Mouse (Mus musculus) cerebellum, adult 11 months (tissue): Measurements from ENCODE around the gene Mmp8.

ENCODE experiments used
- DNase-seq: peaks from one replicate; pipeline ENCODE4 v3.0.0; 2022

Mmp8 gene

GRCm38 (mm10) chr9:7558221-7559017, at the start of gene Mmp8:
TSS of gene Mmp8 (plus strand) at chr9:7558456.
- DNase-seq, result no peak

GRCm38 (mm10) chr9:7509619-7510233, 48.5 kb upstream of the Mmp8 start:
- DNase-seq, result no peak

DNA sequence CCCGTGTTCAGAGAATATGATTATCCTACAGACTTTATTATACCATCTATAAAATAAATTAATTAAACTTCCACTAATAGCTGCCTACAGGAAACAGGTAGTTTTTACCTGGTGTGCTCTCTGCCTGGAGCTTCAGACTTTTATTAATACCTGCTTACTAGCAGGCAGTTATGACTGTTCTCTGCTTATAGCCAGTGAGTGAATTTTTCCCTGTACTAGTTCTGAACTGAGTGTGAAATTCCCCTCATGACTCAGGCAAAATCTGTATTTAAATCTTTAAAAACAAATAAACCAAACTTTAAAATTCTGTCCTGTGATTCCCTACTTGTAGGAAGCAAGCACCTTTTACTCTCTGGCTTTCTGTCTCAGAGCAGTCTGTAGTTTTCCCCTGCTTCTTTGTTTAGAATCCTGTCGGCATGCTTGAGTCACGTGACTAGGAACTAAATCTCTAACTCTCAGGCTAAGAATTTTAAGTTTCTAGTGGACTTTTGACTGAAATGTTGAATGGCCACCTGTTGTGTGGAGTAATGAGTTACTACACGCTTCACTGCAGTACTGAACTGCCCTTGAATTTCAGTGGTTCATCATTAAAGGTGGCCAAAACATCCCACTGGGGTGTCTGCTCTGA, 40.2 kb upstream of the Mmp8 start:
- DNase-seq, result no peak

DNA sequence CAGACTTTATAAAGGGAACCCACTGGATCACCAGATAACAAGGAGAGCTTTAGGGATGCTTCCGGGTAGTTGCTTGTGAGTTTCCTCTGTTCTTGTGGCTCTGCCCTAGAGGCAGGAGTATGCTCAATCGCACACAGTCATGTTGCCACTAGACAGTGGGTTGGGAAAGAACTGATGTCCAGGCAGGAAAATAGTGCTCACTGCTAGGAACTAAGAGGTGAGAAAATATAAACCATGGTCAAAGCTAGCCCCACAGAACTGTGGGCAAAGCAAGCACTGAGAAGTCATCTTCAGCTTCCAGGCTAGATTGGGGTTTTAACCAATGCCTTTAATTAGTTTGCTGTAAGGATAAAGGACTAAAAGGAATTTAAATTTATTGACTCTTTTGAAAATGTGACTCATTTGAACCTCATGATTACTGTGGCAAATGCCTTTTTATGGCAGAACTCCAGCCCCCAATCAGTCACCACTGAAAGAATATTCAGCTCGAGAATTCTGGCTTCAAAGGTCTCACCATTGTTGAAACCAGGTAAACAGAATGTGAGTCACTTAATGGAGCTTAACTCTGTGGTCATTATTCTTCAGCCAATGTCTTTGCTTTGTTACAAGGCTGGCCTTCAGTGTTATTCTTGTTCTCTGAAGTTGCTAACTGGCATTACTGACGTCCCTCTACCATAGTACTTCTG, 31.9 kb upstream of the Mmp8 start:
- DNase-seq, result no peak

GRCm38 (mm10) chr9:7542763-7543162, 15.5 kb upstream of the Mmp8 start:
- no peak for DNase-seq

GRCm38 (mm10) chr9:7544923-7545457, 13.3 kb upstream of the Mmp8 start:
- no peak for DNase-seq

- no peak for DNase-seq
Measured at GRCm38 (mm10) chr9:7545471-7545870, 12.8 kb upstream of the Mmp8 start.

- no peak for DNase-seq
Measured at GRCm38 (mm10) chr9:7545920-7546319, 12.3 kb upstream of the Mmp8 start.

DNA sequence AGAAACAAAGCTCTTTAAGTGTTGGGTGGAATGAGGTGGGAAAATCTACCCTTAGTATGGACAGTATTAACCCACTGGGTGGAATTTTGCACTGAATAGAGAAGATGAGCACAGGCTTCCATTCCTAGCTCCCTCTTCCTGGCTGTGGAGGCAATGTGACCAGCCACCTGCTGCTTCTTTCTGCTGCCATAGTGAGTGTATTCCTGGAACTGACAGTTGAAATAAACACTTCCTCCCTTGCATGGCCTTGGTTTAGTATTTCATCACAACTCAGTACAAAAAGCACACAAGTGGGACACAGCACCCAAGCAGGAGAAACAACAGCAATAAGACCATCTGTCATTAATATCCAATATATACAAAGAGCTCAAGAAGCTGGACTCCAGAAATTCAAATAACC, 6.3 kb upstream of the Mmp8 start:
- DNase-seq, result no peak

DNA sequence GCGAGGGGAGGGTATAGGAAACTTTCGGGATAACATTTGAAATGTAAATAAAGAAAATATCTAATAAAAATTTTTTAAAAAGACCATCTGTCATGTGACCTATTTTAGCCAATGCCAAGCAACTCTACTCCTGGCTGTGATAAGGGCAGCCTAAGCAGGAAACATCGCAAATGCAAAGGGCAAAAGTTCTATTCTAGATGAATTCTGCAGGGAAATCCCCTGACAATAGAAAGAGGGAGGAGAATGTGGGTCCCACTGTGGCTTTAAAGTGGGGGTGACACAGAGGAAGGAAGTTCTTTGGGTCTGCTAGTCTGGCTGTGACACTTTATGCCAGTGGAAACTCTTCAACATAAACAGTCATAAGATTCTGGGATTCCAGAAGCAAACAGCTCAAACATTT, 4.7 kb upstream of the Mmp8 start:
- no peak for DNase-seq

DNA sequence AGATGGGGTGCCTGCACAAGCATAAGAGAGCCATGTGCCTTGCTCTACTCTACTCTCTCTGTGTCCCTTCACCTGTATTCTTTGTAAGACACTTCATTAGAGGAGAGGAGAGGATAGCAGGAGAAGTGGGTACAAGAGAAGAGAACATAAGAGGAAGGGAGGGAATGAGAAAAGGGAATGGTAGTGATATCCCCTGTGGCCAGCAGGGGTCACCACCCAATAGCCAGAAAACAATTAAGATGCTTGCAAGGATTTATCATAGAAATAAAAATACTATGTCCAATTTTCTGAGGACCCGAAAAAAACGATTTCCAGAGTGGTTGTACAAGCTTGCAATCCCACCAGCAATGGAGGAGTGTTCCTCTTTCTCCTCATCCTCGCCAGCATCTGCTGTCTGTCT, 3.9 kb upstream of the Mmp8 start:
- no peak for DNase-seq

DNA sequence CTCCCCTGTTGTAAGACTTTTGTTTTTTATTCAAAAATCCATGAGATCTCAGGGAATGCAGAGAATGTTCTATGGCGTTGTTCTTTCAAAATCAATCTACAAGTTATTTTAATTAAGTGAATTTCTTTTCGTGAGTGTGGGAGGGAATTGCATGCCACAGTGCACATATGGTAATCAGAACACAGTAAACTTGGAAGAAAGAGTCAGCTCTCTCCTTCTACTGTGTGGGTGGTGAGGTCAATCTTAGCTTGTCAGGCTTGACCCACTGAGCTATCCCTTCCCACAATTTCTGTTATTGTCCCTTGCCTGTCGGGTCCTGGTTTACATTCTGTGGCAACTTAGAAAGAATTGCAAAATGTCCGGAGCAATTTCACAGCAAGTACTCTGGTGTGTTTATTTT, 1.8 kb downstream of the Mmp8 start:
- no peak for DNase-seq

GRCm38 (mm10) chr9:7567376-7567775, 9.1 kb downstream of the Mmp8 start:
- no peak for DNase-seq

DNA sequence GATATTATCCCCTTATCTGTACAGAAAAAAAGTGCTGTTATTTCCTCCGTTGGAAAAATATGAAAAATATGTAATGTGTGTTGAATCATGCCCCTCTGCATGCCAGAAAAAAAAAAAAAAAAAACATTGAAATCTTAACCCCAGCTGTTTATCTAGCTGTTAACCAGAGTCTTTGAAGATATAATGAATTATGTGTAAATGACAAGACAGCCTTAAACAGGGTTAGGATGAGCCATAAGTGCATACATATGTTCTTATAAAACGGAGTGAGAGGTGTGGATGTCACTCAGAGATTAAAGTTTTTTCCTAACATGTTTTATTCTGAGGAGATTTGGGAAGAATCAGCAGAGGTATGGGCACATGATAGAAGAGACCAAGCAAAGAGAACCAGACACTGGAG, 9.7 kb downstream of the Mmp8 start:
- no peak for DNase-seq

GRCm38 (mm10) chr9:7570485-7570884, 12.2 kb downstream of the Mmp8 start:
- no peak for DNase-seq

DNA sequence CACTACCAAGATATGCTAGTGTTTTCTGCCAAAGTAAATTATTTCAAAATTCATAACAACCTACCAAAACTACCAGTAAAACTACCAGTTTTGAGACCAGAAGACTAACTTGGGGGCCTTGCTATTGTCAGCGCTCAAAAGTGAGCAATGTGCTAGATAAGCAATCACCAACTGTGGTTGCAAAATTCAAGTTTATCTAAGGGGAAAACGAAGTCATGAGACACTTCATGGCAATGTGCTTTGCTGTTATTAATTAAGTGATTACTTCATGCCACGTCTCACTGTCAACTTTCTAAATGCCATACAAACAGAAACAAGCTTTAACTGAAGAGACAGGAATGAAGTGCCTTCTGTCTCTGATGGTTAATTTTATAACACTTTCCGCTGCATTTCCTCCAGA, 12.9 kb downstream of the Mmp8 start, which contains the start of gene Mmp27:
Mmp27 (plus strand) TSS at position 235 of the 400 bp plus-strand sequence.
- DNase-seq, result no peak

GRCm38 (mm10) chr9:7572188-7572587, 13.9 kb downstream of the Mmp8 start:
- no peak for DNase-seq

- DNase-seq, result no peak
Measured at GRCm38 (mm10) chr9:7572663-7573308, 14.5 kb downstream of the Mmp8 start.

DNA sequence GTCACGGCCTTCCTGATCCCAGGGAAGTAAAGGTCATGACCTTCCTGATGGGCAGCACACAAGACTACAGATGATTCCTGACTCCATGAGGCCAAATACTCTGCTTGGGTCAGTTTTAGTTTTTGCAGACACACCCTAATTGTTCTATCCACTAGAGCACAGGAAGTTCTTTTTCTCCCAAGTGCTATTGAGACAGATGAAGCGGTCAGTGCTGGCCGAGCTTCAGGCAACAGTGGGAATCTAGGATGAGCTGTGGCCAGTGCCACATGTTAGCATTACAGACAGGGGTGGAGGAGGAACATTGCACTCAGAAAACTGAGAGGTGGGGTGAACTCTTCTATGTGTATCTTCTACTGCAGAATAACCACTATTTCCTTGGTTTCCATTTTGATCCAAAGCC, 17.3 kb downstream of the Mmp8 start:
- no peak for DNase-seq

- no peak for DNase-seq
Measured at GRCm38 (mm10) chr9:7577371-7577770, 19.1 kb downstream of the Mmp8 start.

DNA sequence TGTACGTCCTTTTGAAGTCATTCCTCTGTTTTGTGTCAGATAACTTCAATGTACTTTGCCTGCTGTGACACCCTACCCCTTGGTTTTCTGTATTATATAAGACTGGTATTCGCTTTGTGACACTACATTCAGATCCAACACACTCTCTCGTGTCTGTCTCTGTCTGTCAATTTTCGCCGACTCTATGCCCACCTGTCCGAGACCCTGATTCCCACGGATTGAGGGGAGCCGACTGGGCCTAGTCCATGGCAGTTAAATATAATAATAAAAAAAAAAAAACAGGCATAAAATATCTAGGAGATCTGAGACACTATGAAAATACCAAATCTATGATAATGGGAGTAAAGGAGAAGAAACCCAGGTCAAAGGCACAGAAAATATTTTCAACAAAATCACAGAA, 31.8 kb downstream of the Mmp8 start:
- DNase-seq, result no peak

DNA sequence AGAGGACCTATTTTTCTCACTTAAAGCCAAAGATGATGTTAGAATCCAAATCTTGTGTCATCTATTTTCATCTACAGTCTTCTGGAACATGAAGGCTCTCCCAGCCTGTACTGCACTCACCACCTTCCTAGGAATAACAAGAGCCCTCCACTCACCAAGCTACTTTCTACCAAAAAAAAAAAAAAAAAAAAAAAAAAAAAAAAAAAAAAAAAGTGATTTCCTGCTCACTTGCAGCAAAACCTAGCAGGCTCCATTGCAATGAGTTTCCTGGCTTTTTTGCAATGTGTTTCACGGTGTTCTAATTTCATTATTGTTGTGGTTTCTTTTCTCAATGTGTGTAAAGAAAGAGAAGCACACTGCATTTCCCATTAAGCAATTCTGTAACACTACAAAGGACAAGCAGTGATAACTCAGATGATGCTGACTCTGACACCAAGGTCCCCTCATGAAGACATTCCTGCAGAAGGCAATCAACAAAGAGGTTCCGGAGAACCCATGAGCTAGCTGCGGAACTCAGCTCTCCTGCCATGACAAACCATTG, 35.1 kb downstream of the Mmp8 start:
- DNase-seq, result no peak
